Mouse (Mus musculus) adrenal gland, adult 2 months (tissue): ENCODE data around the gene Sept11. TPM values are rescaled to one million over a fixed set of nuclear protein-coding genes. Genes with fewer than 3 reads are reported as not detected.
A peak's percentile ranks its signal among the peaks of the same experiment; 100 is the strongest.

ENCODE experiments used
- DNase-seq: peaks from one replicate; pipeline ENCODE4 v3.0.0; 2021
- polyA plus RNA-seq: library from polyadenylated mRNA; depleted of rRNA; stranded (reverse); fragments of >200 nt; gene quantifications from 2 replicates; pipeline ENCODE4 v1.2.3, GENCODE M21; 2012
- total RNA-seq, 2 experiments: library from RNA; stranded (reverse); gene quantifications; 2 replicates each; pipeline ENCODE4 v1.2.3; 2021

Gene Sept11
- total and polyA plus RNA-seq, 3 experiments: 9.4 to 51.4 (median 41.3) TPM

GRCm38 (mm10) chr5:93126222-93126929 lies 33.1 kb downstream of the Sept11 start:
- DNase-seq: no peak

GRCm38 (mm10) chr5:93126930-93127562 lies 33.8 kb downstream of the Sept11 start:
- no peak for DNase-seq

DNA sequence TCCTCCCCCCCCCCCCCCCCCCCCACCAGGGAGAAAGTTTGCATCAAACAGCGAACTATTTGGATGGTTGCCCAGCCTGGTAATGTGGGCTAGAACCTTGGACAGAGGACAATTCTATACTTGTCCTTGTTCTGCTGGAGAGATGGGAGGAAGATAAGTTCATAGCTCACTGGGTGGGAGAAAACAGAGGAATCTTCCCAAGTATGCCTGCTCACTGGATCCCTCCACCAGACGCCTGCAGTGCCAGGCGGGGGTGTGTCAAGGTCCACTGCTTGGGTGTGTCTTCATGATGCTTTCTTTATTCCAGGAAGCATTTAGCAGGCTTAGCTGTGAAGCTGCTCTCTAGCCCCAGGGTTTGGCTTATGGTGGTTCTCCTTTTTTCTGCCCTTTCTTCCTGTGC lies 34.5 kb downstream of the Sept11 start:
- peak; percentile 55 for DNase-seq

GRCm38 (mm10) chr5:93128765-93129164 lies 35.5 kb downstream of the Sept11 start:
- DNase-seq: no peak

DNA sequence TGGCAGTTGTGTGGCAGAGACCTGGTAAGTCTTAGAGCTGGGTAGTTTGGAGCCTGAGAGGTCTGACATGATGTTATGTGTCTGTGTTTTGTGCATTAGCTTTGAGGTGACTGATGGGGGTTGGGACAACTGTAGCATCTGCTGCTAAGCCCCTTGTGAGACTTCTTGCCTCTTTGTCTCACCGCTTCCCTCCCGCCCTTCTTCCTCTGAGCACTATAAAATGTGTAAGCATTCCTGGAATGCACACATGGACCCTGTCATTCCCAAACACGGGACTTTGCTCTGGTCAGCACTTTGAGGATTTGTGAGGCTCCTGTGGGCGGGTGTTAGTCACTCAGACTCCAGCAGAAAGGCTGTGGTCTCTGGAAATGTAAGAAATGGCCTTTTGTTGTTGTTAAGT lies 36.7 kb downstream of the Sept11 start:
- DNase-seq: no peak

DNA sequence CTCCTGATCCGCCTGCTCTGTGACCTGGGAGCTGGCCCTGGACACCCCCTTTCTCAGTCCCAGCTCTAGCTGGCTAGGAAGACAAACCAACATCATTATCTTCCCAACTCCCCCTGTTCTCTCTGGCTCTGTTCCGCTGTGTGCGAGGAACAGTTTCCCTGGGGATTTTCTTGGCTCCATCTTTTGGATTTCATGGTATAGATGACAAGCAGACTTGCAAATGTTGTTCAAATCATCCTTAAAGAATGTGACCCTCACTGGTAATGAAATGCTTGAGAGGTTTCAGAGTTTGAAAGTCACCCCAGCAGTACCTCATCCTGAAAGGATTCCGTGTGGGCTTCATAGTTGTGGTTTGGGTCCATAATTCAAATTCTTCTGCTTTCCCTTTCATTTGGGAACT lies 38.2 kb downstream of the Sept11 start:
- no peak for DNase-seq

- DNase-seq: no peak
Observed at GRCm38 (mm10) chr5:93133445-93134244, 40.4 kb downstream of the Sept11 start.

GRCm38 (mm10) chr5:93135368-93136107 lies 42.3 kb downstream of the Sept11 start:
- DNase-seq: peak; percentile 38

DNA sequence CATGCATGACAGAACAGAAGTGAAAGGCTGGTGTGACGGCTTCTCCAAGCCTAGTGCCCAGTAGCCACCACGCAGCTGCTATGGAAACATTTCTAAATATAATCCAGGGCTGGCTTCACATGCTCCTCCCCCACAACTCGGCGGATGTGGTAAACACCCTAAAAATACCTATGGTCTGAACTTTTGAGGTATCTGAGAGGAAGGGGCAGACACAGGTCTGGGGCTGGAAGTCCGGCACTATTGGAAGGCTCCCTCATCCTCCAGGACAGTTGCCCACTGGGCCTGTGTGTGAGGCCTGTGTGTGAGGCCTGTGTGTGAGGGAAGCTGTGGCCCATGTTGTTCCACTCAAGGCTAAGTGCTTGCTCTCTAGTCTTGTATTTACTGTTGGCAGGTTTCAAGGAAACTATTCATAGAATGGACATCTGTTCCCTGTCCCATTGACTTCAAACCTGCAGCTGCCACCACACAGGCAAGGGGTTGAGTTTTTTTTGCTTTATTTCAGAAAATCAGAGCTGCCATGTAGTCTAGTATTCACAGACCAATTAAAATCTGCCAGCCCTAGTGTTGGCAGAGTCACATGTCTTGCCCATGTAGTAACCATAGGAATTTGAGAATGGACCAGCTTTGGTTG lies 43.8 kb downstream of the Sept11 start:
- DNase-seq: no peak

- DNase-seq: no peak
Observed at GRCm38 (mm10) chr5:93139350-93139749, 46.1 kb downstream of the Sept11 start.

DNA sequence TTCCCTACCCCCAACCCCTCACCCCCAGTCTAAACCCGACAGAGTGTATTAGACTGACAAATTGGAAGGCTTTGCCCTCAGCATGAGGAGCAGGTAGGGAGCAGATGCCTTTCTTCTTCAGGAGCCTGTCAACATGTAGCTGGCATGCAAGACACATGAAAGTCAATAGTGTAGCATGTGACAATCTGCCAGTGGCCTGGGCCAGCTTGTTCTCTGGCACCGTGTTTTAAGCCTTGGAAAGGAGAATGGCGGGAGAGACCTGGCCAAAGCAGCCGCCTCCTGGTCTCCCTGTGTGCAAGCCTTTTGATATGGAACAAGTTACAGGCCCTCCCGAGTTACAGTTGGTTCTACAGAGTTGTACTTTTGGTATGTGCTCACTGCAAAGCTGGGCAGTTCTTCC lies 47.5 kb downstream of the Sept11 start:
- no peak for DNase-seq

DNA sequence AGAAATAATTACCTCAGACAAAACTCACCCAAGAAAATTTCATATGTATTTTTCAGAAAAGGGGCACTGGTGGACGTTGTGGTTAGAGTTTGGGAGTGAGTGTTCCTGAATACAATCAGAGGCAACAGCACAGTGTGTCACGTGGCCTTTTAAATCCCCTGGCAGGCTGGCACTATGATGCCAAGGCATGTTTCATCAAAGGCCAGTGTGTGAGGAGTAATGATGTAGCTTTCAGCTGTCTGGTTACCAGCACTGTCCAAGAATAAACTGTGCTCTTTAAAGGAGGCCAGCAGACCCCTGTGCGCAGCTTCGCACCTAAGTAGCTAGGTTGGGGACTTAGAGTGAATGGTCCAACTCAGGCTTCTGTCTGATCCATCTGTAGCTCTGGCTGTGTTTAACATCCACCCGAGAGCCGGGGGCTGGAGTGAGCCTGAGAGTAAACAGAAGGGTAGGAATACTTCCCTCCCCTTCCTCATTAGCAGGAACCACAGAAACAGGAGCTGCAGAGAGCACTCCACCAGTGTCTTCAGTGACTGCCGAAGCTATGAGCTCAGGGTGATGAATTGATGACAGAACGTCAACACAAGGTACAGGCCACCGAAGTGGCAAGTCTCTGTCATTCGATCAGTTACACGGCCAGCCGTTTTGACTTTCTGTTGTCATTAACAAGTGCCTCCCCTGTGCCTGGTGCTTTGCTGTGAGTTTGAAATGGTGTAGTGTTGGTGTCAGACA lies 50.3 kb downstream of the Sept11 start:
- no peak for DNase-seq

DNA sequence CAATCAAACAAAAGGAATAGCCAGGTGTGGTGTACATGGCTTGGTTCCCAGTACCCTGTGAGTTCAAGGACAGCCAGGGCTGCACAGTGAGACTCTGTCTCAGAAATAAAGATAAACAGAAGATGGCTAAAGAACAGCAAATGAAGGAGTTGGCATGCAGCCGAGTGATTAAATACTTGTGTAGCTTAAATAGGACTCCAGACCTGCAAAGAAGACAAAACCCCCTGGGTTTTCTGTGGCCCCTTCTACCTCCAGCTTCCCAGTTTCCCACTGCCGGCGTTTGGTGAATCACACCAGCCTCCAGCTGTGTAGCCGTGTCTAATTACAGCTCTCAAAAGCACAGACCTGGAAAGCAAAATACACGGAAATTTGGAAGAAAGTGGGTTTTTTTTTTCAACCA lies 51.6 kb downstream of the Sept11 start:
- DNase-seq: peak; percentile 63

- no peak for DNase-seq
Observed at GRCm38 (mm10) chr5:93145504-93145903, 52.3 kb downstream of the Sept11 start.

DNA sequence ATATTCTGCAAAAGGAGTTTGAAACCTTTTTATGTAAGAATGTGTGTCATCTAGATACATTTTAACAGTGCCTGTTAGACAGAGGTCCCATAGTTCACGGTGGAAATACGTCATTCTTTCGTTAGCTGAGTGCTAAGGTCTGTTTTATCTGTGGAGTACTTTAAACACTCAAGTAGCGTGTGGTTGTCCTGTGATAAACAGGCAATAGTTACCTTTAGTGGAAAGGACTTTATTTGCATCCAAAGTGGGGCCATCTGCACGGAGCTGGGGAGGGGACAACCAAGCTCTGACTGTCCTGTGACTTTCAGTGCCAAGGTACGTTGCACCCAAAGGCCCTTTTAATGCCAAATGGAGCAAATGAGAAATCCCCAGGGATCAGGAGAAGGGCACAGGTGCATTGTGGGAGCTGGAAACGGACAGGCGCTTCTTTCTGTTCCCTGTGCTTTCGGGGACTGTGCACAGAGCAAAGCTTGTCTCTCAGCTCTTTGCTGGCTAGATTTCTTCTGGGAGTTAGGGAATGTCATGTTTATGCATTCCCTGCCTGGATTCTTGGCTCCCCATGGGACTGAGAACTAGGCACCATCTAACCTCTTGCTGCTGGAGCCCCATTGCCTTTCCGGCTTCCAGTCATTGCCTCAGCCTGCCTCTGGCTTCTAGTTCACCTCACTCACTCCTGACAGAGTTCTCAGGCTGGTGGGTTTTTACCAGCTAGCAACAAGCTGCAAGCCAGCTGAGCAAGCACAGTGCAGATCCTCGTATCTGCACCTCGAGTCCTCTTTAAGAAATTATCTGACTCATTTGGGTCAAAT lies 56.9 kb downstream of the Sept11 start:
- DNase-seq: peak; percentile 21

DNA sequence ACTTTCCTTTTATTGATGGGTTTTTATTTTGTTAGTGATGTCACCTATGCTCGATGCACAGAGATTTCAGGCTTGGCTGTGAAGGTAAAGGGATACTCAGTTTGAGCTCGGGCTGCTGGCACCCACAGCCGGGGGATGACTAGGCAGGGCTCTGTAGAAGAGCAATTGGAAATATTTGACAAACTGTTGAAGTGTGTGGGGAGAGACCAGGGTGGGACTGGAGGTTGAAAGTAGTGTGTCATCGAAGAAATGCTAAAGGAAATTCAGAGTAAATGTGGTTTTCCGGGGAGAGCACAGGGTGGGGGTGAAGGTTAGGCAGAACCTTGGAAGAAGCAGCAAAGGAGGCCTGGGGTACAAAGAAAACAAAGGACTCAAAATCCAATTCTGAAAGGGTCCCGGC lies 58.7 kb downstream of the Sept11 start:
- no peak for DNase-seq

DNA sequence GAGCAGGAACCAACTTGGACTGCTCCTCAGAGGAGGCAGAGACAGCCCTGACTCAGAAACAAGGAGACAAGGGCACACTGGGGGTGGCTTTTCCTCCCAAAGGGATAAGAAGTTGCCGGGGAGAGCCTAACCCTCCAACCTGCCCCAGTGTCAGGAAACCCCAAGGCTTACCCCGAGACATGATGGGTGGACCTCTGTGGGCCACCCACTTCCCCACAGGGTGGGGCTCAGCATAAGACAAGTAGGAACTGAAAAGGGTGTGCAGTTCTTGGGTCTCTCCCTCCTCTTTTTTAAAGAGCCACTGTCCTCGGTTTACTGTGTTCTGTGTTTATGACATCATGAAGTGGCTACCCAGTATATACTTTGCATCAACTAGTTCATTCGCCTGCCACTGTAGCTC lies 59.2 kb downstream of the Sept11 start:
- DNase-seq: no peak

DNA sequence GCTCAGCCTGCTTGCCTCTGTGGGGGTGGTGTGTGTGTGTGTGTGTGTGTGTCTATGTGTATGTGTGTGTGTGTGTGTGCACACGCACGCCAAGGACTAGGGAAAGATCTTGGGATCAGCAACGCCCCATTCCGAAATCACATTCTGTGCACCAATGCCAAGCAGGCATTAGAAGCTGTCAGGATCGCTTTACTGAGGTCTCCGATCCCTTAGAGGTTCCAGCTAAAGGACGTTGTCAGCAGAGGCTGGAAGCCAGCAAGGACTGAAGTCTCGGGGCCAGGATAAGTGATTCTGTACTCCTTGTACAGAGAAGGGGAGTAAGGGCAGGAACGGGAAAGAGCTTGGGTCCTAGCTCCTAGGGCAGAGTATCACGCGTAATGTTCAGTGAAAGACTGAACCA lies 61.2 kb downstream of the Sept11 start:
- DNase-seq: no peak

DNA sequence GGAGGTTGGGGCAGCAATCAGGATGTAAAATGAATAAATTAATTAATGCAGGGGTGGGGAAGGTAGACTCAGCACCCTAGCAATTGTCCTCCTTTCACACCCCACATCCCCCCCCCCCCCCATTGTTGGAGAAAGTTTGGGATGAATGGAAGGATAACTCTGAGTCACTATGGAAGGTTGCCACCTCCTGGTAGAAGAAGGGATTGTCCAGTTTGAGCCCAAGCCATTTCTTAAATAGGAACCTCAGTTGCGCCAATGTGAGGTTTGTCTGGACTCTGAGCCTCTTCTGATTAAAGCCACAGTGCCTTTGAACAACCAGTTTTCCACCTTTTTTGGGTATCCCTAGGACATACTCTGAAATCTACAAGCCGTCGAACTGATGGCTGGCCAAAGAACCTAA lies 70.3 kb downstream of the Sept11 start:
- DNase-seq: peak; percentile 54

GRCm38 (mm10) chr5:93167919-93168516 lies 74.8 kb downstream of the Sept11 start:
- DNase-seq: no peak
